Mouse (Mus musculus) T-helper 2 cell (primary cell): ENCODE measurements around the gene Ccdc87.
"Not testable (repeated sequence)": the region's sequence is repeated elsewhere in the genome, so short reads cannot be mapped to it uniquely, and the experiment has no call there.

Experiments
- in situ Hi-C: fragments of 300-600 bp; cut with MboI, MseI; formaldehyde crosslinking; loops from one replicate; pipeline ENCODE4 v1.15.1; 2025; ENCODE audit warnings: high pct_unique_total_duplicates

The Ccdc87 gene

GRCm38 (mm10) chr19:4837049-4837448 is 2.1 kb upstream of the Ccdc87 start:
- in situ Hi-C loops: loop anchor here (10.0 kb wide), 1 partner anchor 192 kb away; no protein-coding TSS in a partner anchor

- in situ Hi-C loops: loop anchor here (10.0 kb wide), 1 partner anchor 194 kb away; no protein-coding TSS in a partner anchor
These were observed 533 bp upstream of the Ccdc87 start for GRCm38 (mm10) chr19:4838526-4839140.

GRCm38 (mm10) chr19:4840848-4841247 is 1.7 kb downstream of the Ccdc87 start:
- in situ Hi-C loops: no loop called here

- in situ Hi-C loops: no loop called here
These were observed 3.4 kb downstream of the Ccdc87 start for GRCm38 (mm10) chr19:4842611-4843010.

- in situ Hi-C loops: no loop called here
These were observed 6.7 kb downstream of the Ccdc87 start for GRCm38 (mm10) chr19:4845846-4846245.

- in situ Hi-C loops: no loop called here
These were observed 8.3 kb downstream of the Ccdc87 start for GRCm38 (mm10) chr19:4847490-4847889.

- in situ Hi-C loops: no loop called here
These were observed 10.6 kb downstream of the Ccdc87 start for GRCm38 (mm10) chr19:4849800-4850199.

- in situ Hi-C loops: no loop called here
These were observed 11.1 kb downstream of the Ccdc87 start for GRCm38 (mm10) chr19:4850281-4850680.

- in situ Hi-C loops: no loop called here
These were observed 15.6 kb downstream of the Ccdc87 start, which contains the start of gene Ctsf for GRCm38 (mm10) chr19:4854552-4855469. Gene Ctsf (plus strand): TSS chr19:4855130.

GRCm38 (mm10) chr19:4855470-4855820 is 16.3 kb downstream of the Ccdc87 start:
- in situ Hi-C loops: no loop called here

GRCm38 (mm10) chr19:4855951-4856350 is 16.8 kb downstream of the Ccdc87 start:
- in situ Hi-C loops: no loop called here

GRCm38 (mm10) chr19:4859081-4859480 is 19.9 kb downstream of the Ccdc87 start:
- in situ Hi-C loops: no loop called here

- in situ Hi-C loops: no loop called here
These were observed 23.9 kb downstream of the Ccdc87 start for GRCm38 (mm10) chr19:4863048-4863447.

GRCm38 (mm10) chr19:4865147-4865546 is 26.0 kb downstream of the Ccdc87 start:
- in situ Hi-C loops: no loop called here

GRCm38 (mm10) chr19:4874613-4875012 is 35.4 kb downstream of the Ccdc87 start:
- in situ Hi-C loops: not testable (repeated sequence)

- in situ Hi-C loops: no loop called here
These were observed 37.1 kb downstream of the Ccdc87 start for GRCm38 (mm10) chr19:4876241-4876640.

- in situ Hi-C loops: no loop called here
These were observed 37.6 kb downstream of the Ccdc87 start for GRCm38 (mm10) chr19:4876755-4877154.

GRCm38 (mm10) chr19:4877785-4878184 is 38.6 kb downstream of the Ccdc87 start, which contains the start of gene Actn3:
Gene Actn3 (minus strand): TSS chr19:4877909.
- in situ Hi-C loops: no loop called here

- in situ Hi-C loops: no loop called here
These were observed 39.5 kb downstream of the Ccdc87 start, which contains the start of gene Zdhhc24 for GRCm38 (mm10) chr19:4878405-4879323. Gene Zdhhc24 (plus strand): TSS chr19:4878668.

GRCm38 (mm10) chr19:4879324-4879703 is 40.1 kb downstream of the Ccdc87 start:
- in situ Hi-C loops: no loop called here

- in situ Hi-C loops: no loop called here
These were observed 44.8 kb downstream of the Ccdc87 start for GRCm38 (mm10) chr19:4883961-4884360.
